Mouse (Mus musculus) right cerebral cortex, postnatal 36 days (tissue): ENCODE results near the gene Tspan9.

ENCODE experiments used
- DNase-seq, 2 experiments: peaks; one replicate each; pipeline ENCODE4 v3.0.0; 2022; ENCODE audit warnings: low spot score in 2 of 2, mixed read lengths in 1 of 2

The Tspan9 gene

GRCm38 (mm10) chr6:128143390-128144020 is at the start of gene Tspan9:
TSS of gene Tspan9 (minus strand) at chr6:128143594.
- DNase-seq: peak in 1 of 2 experiments; percentile 32

GRCm38 (mm10) chr6:128183521-128183920 is 40.1 kb upstream of the Tspan9 start:
- DNase-seq: no peak

- no peak for DNase-seq
Measured at GRCm38 (mm10) chr6:128181176-128181575, 37.8 kb upstream of the Tspan9 start.

GRCm38 (mm10) chr6:128179651-128180050 is 36.3 kb upstream of the Tspan9 start:
- no peak for DNase-seq

GRCm38 (mm10) chr6:128179247-128179646 is 35.9 kb upstream of the Tspan9 start:
- DNase-seq: no peak

GRCm38 (mm10) chr6:128178681-128179080 is 35.3 kb upstream of the Tspan9 start:
- no peak for DNase-seq

- no peak for DNase-seq
Measured at GRCm38 (mm10) chr6:128168785-128169679, 25.6 kb upstream of the Tspan9 start.

GRCm38 (mm10) chr6:128165564-128165963 is 22.2 kb upstream of the Tspan9 start:
- DNase-seq: no peak

- no peak for DNase-seq
Measured at GRCm38 (mm10) chr6:128164632-128165031, 21.2 kb upstream of the Tspan9 start.

GRCm38 (mm10) chr6:128159092-128159491 is 15.7 kb upstream of the Tspan9 start:
- peak in 1 of 2 experiments; percentile 41 for DNase-seq

GRCm38 (mm10) chr6:128158031-128158430 is 14.6 kb upstream of the Tspan9 start:
- no peak for DNase-seq

- DNase-seq: no peak
Measured at GRCm38 (mm10) chr6:128156476-128156875, 13.1 kb upstream of the Tspan9 start.

GRCm38 (mm10) chr6:128155935-128156334 is 12.5 kb upstream of the Tspan9 start:
- no peak for DNase-seq

- DNase-seq: peak; percentile 36 to 55
Measured at GRCm38 (mm10) chr6:128145765-128146164, 2.4 kb upstream of the Tspan9 start.

GRCm38 (mm10) chr6:128142369-128143278 is 770 bp downstream of the Tspan9 start:
- no peak for DNase-seq

- no peak for DNase-seq
Measured at GRCm38 (mm10) chr6:128140724-128141123, 2.7 kb downstream of the Tspan9 start.

GRCm38 (mm10) chr6:128137855-128138254 is 5.5 kb downstream of the Tspan9 start:
- DNase-seq: no peak

GRCm38 (mm10) chr6:128136654-128137053 is 6.7 kb downstream of the Tspan9 start:
- DNase-seq: no peak

GRCm38 (mm10) chr6:128135459-128135858 is 7.9 kb downstream of the Tspan9 start:
- no peak for DNase-seq

- no peak for DNase-seq
Measured at GRCm38 (mm10) chr6:128135006-128135405, 8.4 kb downstream of the Tspan9 start.

GRCm38 (mm10) chr6:128134196-128134924 is 9.0 kb downstream of the Tspan9 start:
- no peak for DNase-seq
